Mouse (Mus musculus): Measurements from ENCODE around the gene Rbfox1.

Gene Rbfox1

DNA sequence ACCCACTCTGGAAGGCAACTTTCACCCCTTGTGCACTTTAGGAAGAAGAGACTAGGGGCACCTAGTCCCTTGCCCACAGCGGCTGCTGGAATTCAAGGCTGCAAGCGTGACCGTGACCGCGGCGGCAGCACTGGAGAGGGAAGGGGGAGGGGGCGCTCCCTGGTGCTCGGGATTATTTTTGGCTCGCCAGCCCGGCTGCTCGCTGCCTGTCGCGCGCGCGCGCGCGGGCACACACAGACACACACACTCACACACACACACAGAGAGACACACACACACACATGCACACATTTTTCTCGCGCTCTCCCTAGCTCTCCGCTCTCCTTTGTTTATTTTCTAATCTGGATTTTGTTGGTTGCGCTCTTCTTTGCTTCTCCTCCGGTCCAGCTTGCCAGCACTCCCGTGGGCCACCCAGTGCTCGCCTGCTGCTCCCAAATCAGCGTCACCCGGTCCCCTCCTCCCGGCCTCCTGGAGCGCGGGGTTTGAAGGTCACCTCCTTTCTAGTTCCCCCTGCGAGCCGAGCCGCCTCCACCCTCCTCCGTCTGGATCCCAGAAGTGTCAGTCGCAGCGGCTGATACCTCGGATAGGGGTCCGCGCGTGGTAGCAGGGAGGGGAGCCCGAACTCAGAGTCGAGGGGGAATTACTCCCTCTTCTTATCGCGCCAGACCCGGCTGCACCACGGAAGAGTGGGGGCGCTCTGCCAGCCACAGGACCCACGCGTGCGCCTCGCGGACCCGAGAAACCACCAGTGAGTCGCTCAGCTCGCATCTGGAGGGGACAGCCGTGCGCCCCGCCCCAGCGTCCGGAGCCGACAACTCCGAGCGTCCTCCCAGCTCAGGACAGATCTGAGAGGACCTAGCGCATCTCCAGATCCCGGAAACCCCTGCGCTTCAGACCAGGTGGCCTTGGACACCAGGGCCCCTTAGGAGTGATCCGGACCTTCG, at the start of gene Rbfox1:
TSS of gene Rbfox1 (plus strand) at position 610 of the 944 bp plus-strand sequence.
- no peak for DNase-seq (ENCODE audit: low spot score)

DNA sequence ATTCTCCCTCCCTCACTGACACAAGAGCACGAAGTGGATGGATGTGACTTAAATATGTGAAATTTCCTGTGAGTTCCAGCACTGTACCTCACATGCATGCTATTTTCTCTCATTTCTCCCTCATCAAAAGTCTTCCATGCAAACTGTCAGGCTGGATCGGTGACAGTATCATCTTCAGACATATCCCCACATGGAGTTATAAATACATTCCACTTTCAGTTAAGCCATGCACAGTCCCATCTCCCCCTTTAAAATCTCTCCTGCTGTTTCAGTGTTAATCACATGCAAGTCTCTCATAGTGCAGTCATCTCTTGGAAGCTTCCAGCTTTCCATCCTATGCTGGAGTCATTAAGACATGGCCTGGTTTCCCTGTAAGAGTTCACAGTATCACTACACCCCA, 48.4 kb upstream of the Rbfox1 start:
- DNase-seq (ENCODE audit: low spot score): no peak

DNA sequence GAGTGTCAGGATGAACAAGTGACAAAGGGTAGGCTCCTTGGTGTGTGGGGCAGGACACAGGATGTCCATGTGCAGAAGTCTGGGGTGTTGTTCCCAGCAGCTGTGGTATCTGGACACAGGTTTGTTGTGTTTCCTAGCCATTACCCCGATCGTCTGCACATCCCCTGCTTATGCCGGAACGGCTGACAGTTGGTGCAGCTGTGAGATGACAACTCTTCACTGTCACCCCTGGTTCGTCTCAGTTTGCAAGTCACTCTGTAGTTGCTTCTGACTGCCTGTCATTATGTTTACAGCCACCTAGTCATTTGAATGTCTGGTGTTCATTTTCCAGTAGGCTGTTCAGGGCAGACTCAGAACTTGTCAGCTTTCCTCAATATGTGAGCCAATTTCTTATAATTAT, 44.0 kb upstream of the Rbfox1 start:
- no peak for DNase-seq (ENCODE audit: low spot score)

DNA sequence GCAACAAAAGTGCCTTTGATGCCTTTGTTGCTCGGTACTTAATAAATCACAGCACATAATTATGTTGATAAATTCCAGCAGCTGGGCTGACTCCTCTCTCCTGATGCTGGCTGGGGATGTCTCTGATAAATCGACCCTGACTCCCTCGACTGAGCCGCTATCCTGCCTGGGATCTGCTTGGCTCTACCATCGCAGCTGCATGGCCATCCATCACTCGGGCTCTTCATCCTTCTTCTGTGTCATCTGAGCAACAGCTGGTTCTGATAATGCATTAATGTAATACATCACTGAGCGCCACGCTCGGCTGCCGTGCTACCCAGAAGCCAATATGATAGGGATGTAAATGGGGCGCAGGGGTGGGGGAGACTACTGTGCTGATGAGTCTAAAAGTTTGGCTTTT, 39.5 kb upstream of the Rbfox1 start:
- no peak for DNase-seq (ENCODE audit: low spot score)

DNA sequence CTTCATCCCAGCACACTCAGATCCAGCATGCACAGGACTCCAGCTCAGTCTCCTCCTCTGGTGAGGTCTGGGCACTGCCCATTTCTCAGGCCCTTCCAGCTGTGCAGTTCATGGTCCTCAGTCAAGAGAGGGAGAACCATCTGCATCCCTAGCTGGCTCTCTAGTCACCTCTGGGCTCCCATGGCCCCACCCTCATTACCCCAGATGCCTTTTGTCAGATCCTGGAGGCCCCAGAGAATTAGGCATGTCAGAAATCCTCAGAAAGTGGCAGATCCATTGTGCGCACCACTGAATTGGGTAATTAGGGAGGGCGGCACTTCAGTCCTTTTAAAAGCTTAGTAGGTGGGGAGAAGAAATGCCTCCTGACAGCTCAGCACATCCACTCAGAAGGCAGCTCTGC, 32.1 kb upstream of the Rbfox1 start:
- no peak for DNase-seq (ENCODE audit: low spot score)

DNA sequence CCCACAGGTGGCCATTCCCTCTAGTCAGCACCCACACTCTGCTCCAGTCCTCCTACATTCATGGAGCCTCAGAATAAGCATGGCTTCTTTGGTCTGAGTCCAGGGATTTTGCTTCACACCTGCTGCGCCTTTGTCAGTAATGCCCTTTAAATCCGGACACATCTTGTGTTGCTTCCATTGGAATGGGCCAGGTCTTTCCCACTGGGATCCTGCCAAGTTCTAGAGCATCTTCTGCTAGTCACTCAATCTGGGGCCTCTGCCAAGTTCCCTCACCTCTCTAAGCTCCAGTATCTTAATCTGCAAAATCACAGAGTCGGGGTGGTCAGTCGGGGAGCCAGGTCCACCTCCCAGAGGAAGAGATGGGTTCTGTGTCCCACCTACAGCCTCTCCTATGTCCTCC, 20.8 kb upstream of the Rbfox1 start:
- no peak for DNase-seq (ENCODE audit: low spot score)

DNA sequence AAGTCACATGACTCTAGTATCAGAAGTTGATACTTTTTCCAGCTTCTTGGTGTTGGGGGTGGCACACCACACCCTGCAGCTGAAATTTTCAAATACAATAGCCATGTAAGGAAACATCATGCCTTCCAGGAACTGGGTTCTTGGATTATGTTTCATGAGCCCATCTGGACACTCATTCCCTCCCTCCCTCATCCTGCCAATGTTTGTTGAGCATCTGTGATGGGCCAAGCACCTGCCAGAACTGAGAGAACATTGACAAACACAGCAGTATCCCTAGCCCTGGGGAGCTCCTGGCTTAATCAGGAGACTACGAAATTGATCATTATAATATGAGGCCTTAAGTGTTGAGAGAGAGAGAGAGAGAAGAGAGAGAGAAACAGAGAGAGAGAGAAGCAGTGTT, 18.2 kb upstream of the Rbfox1 start:
- DNase-seq (ENCODE audit: low spot score): no peak

DNA sequence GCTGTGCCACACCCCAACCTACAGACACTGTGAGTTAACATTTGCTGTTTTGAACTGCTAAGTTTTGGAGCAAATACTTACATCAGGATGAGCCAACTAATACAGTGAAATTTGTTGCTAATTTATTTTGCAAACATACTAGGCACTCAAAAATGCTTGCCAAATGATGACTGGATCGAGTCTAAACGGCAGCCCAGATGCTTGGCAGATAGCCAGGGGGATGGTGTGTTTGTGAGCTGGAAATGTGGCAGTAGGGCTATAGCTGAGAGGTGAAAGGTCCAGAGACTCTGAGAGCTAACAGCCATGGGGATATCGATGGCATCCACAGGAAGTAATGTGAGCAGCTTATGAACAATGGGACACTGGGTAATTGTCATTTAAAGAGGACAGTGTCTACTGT, 14.8 kb upstream of the Rbfox1 start:
- DNase-seq (ENCODE audit: low spot score): no peak

DNA sequence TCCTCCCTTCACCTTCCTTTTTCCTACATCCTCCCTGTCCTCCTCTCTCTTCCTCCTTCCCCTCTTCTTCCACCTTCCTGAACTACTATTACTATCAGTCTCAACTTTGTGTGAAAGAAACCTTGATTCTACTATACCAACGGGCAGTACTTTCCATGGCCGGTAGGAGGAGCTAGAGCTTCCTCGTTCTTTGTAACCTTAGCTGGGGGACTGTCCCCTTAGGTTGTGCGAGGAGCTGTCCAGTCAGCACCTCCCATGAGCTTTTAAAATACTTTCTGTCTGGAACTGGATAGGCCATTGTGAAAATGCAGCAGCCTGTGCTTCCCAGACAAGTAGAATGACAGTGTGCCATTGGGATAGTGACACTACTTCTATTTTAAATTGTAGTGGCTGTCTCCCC, 3.3 kb upstream of the Rbfox1 start:
- DNase-seq (ENCODE audit: low spot score): peak; percentile 29

DNA sequence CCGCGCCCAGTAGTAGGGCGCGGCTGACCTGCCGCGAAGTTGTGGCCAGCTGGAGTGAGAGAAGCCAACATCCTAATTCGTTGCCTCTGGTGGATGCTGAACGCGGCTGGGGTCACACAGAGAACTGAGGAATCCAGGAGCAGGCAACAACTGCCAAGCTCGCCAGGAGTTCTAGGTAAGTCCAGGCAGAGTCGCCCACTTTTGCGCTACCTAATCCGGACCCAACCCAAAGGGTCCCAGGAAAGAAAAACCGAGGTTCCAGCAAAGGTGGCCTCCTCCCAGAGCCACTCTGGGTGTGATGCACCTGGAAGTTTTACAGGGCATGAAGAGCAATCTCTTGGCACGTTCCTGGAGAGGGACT, 515 bp downstream of the Rbfox1 start:
- DNase-seq (ENCODE audit: low spot score): no peak

DNA sequence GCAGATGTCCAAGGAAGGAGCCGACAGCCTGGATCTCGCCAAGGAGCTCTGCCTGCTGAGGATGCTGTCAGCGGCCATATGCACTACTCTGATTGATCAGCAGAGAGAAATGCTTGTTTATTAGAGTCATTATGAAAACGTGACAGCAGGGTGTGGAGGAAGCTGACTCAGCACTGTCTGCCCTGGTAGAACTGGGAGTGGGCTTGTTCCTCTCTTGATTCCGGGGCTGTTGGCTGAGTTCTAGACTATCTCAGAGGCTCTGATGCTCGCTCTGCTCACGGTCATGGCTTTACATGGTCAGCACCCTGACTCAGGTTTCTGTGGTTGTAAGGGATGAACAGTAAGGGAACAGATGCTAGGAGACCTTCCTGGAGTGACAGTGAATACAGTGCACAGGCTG, 10.4 kb downstream of the Rbfox1 start:
- no peak for DNase-seq (ENCODE audit: low spot score)

DNA sequence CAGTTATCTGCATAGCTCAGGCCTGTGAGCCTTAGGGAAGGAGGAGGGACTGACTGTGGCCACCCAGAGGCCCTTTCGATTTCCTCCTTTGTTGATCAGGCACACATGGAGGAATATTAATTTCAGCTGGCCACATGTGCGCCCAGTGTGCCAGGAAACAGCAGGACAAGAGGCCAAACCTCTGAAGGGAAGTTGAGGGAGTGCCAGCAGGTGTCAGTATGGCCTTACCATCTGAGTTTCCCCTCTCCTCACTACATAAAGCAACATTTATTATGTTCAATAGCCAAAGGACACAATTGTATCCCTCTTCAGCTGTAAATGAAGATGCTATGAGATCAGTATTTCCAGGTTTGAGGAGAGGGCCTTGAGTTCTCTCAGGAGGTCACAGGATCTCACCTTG, 13.2 kb downstream of the Rbfox1 start:
- DNase-seq (ENCODE audit: low spot score): no peak

DNA sequence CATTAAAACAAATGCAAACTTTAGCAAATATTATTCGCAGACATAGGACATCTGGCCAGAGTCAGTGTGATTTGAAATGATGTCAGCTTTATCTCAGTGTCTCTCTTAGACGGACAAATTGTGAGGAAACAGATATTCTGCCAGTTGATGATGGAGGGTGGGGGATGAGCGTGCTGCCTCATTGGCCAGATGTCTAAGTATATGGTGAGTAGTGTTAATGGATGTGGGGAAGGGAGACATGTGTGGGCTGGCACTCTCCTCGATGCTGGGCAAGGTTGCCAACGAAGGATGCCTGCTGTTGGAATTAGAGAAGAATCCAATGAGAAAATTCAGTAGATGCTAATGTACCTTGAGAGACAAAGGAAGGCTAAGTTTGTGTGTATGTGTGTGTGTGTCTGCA, 25.6 kb downstream of the Rbfox1 start:
- no peak for DNase-seq (ENCODE audit: low spot score)

DNA sequence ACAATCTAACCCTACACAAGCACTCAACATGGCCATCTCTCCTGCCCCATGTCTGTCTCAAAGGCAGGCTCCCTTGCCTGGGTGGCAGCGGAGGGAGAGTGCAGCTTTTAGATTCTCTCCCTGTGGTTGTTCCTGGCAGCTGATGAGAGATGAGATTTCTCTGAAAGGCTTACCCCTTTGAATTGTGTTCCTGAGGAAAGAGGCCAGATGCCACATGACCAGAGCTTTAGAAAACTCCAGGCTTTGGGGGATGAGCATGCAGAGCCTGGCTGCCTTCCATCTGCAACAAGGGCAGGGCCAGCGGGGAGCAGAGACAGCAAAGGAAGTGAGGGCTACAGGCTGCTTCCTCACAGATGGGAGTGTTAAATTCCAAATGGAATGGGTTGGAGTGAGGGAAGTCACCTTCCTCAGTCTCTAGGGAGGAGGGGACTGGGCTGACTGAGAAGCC, 26.7 kb downstream of the Rbfox1 start:
- no peak for DNase-seq (ENCODE audit: low spot score)

DNA sequence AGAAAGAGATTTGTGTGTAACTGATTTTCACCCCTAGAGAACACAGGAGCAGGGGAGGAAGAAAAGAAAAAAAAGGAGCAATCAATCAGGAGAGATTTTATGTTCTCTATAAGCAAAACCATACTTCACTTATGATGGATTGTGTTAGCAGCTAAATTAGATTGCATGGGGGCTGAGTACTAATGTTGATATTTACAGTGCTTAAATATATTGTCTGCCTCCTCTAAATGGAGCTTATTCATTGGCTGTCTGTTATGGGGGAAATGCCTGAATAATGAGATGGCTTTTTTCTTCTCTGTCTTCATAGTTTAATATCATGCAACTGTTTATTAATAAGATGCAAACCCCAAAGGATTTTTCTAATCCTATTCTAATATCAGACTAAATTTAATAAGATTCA, 32.8 kb downstream of the Rbfox1 start:
- DNase-seq (ENCODE audit: low spot score): no peak

DNA sequence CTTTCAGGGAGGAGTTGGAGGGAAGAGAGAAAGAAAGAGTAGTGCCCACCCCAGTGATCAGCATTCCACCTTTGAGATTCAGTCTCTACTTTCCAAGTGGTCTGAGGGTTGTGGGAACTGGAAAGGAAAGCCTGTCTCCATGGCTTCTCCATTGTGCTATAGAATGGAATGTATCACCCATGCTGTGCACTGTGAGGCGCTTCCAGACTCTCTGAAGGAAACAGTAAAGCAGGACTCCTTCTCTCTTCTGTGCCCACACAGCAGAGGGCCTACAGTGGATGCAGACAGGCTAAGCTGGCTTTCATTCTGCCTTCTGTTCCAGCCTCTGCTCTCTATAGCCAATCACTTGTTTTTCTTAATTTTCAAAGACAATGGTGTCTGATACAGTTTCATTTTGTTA, 41.8 kb downstream of the Rbfox1 start:
- DNase-seq (ENCODE audit: low spot score): no peak

DNA sequence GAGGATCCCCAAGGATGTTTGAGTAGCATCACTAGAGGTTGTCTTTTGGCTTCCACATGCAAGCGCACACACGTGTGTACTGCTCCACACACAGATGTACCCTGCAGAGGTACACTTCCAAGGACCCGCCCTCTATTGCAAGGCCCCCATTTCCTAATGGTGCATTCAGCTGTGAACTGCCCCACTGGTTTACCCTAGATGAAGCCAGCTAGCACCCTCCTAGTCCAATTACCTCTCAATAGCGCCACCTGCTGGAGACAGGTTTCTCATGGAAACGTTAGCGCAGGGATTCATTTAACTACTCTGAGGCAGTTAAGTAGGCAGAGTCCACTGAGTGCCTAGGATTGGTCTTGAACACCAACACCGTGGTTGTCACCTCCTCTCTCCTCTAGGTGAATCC, 46.5 kb downstream of the Rbfox1 start:
- peak; percentile 41 for DNase-seq (ENCODE audit: low spot score)

DNA sequence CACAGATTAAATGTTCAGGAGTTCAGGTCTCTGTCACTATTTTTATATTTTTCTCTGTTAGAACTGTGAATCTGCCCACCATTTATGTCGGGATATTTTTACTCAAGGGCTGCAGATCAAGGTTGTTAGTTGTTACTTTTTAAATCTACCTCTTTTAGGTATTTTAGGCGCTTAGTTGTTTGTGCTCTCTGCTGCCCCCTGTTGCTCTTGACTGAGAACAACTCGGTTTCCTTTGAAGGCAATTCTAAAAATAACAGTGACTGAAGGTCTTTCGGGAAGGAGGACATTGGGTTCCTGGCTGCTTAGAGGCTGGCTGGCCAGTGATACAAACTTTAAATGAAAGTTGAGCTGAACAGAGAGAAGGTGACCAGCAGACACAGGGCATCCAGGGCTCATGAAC, 54.9 kb downstream of the Rbfox1 start:
- DNase-seq (ENCODE audit: low spot score): no peak

DNA sequence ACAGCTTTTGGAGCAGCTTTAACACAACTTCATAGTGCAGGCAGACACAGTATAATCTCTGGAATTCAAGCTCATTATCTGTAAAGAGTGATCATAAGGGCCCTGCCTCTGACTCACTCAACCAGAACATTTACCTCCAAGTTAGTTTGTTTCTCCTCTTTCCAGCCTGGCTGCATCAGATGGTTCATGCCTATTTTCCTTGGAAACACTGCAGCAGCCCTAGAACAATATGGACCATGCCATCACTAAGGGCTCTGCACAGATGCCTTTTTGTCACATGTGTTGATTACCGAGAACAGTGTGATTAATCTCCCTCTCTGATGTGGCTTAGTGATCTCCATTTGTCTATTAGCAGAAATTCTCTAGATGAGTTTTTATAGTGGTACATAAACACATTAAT, 60.5 kb downstream of the Rbfox1 start:
- no peak for DNase-seq (ENCODE audit: low spot score)

DNA sequence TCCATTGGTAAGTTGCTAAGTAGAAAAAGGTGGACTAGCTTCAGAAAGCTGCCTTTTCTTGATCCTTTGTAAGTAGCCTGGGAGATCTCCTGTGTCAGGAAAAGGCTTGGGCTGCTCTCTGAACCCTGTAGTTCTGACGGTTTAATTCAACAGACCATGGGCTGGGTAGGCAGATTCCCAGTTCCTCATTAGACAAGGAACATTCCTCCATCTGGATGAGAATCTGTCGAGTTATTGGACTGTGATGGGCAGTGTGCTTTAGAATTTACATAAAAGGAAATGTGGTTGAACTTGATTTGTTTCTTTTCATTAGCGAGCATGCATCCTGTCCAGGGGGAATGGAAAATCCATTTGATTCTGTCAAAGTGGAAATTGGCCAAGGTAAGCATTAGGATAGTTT, 68.0 kb downstream of the Rbfox1 start:
- no peak for DNase-seq (ENCODE audit: low spot score)

DNA sequence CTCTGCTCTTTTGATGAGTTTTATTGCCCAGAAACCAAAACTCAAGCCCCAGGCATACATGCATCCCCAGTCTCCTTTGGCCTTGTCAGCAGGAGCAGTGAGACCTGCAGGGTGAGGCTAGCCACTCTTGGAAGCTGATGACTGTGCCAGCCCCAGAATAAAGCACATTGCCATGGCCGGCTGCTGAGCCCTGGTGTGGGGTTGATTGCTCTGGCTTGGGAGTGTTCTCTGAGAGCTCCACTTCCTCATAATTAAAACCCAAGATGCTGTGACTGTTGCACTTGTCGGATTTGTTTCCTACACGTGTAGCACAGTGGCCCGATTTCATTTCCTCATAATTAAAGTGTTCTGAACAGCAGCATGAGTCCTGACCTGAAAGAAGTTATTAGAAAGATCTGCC, 72.3 kb downstream of the Rbfox1 start:
- no peak for DNase-seq (ENCODE audit: low spot score)

DNA sequence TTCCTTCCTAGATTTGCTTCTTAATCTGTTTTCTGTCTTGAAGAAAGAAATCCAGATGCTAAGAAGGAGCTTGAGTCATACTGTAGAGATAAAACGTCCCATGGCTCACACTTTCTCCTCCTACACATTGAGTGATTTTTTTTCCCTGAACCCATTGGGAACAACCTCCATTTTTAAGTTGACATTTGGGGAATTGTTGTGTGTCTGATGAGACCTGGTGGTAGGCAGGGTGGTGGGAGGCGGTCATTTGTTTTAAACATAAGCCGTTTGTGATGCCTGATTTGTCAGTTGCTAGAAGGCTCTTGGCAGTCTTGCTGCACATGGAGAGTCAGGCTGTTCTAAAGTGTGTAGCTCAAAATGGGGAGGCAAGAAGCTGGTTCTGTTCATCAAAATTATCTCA, 76.6 kb downstream of the Rbfox1 start:
- DNase-seq (ENCODE audit: low spot score): no peak

DNA sequence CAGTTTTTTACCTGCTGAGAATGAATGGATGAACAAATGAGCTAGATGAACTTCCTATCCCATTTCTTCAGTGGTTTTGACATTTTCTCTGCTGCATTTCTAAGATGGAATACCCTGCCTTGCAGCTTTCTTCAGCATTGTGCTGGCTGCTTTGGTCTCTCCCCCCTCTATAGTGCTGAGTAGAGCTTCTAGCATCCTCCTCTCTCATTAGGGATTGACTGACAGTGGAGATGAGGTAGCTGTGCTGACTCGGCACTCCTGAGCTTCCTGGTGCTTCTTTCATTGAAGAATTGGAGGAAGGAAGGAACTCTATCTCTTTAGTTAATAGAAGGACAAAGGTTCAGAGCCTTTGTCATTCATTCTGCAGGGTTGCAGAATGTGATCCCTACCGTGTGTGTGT, 89.0 kb downstream of the Rbfox1 start:
- DNase-seq (ENCODE audit: low spot score): no peak

Data from urinary bladder, postnatal 25 days (tissue).